Mouse (Mus musculus) heart, embryonic 10.5 days (tissue): ENCODE measurements at regions not wholly inside any gene's neighbourhood (a gene's known extent, or its start where the extent isn't known, plus 50 kb on each side); places are given as distances from the start of the nearest gene placed in this dataset.

Experiments
- DNase-seq: peaks from one replicate; pipeline ENCODE4 v3.0.0-alpha.2; 2017; ENCODE audit warnings: low spot score
- H3K27ac ChIP-seq: fragments of 300-500 bp; sonication (generic); 2 replicates; pipeline ENCODE4 v1.5.1; 2016; ENCODE audit warnings: mild to moderate bottlenecking
- H3K27me3 ChIP-seq: fragments of 300-500 bp; sonication (generic); 2 replicates; pipeline ENCODE4 v1.6.1; 2016; ENCODE audit warnings: mild to moderate bottlenecking; ENCODE audit not compliant: poor library complexity, insufficient read depth, severe bottlenecking
- H3K36me3 ChIP-seq: fragments of 300-500 bp; sonication (generic); 2 replicates; pipeline ENCODE4 v1.6.1; 2016; ENCODE audit warnings: mild to moderate bottlenecking, moderate library complexity
- H3K4me1 ChIP-seq: fragments of 300-500 bp; sonication (generic); 2 replicates; pipeline ENCODE4 v1.6.1; 2016; ENCODE audit warnings: mild to moderate bottlenecking
- H3K4me3 ChIP-seq: fragments of 300-500 bp; sonication (generic); 2 replicates; pipeline ENCODE4 v1.5.1; 2016; ENCODE audit warnings: mild to moderate bottlenecking, moderate library complexity
- H3K9me3 ChIP-seq: fragments of 300-500 bp; sonication (generic); 2 replicates; pipeline ENCODE4 v1.6.1; 2016; ENCODE audit warnings: mild to moderate bottlenecking, moderate library complexity
- WGBS: fragments of 180-500 bp; shearing (Covaris S2); methylation state at CpG from one replicate; pipeline ENCODE4 v1.1.7; 2016; 5-methylcytosine and 5-hydroxymethylcytosine counted together

DNA sequence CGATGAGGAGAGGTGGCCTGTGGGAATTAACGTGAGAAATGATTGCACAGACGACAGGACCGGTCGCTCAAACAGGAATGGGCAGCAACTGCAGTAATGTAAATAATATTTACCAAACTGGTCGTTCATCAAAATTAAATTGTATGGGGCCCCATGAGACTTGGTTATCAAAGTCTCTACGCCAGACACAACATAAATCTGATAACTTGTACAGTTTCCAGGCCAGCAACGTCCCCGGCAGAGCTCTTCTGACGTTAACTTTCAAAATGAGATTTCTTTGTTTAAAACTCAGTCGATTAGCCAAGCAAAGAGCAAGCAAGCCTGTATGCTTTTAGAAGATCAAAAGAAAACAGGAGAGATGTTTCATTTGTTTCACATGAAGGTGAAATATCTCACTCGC lies 176.2 kb upstream of the Adamts9 start:
- Histone ChIP-seq H3K27ac (no peak overlapping the region), H3K4me3 (no peak overlapping the region), H3K36me3 (no peaks in the 10 kb centered on the region), H3K9me3 (no peaks in the 10 kb centered on the region), H3K27me3 (no peaks in the 10 kb centered on the region), H3K4me1 (no peaks in the 10 kb centered on the region)
- no peak for DNase-seq
- WGBS = 73% methylated on average over 12 of the region's 12 CpGs

DNA sequence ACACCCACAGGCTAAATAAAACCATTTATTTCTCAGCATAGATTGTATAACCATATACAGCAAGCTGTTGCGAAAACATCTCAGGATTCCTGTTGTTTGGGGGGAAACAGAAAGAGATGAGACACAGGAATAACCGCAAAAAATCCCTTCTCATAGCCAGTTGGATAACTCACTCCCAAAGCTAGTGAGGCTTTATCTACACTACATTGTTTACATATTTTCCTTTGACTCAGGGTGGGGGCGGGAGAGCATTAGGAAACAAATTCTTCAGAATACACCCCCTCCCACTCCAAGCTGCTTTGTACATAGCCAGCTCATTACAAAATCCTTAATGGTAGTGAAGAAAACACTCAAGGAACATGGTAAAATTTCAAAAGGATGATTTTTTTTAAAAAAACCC lies 170.1 kb upstream of the Adamts9 start:
- whole genome bisulfite sequencing = 70% methylated on average over 3 of the region's 3 CpGs
- Histone ChIP-seq H3K27me3 (no peaks in the 10 kb centered on the region), H3K9me3 (no peaks in the 10 kb centered on the region), H3K4me3 (no peak overlapping the region), H3K4me1 (no peaks in the 10 kb centered on the region; the same call in 1 of the 2 replicates), H3K36me3 (no peaks in the 10 kb centered on the region), H3K27ac (no peak overlapping the region)
- DNase-seq = no peak

DNA sequence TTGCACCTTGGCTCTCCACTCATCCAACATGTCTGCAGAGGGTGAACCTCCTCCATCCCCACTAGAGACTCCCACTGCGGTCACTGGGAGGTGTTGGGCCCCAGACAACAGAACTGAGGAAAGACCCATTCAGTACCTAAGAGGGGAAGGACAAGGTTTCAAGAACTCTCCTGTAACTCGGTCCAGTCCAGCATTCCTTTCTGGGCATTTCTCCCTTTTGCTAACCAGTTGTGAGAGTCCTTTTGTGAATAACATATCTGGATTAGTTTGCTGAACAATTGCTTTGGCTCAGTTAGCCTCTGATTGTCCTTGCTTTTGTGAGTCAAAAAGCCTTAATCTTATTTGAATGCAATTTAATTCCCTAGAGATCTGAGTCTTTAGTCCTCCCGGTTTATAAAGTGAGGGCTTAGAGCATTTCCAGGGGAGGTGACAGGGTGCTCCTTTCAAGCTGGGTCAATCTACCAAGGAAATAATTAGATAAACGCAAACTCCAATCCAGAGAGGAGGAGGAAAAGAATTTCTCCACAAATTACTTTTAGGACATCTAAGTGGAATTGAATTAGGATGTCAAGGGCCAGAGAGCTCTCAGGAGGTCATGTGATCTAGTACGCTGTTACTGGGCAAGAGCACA lies 151.6 kb upstream of the Adamts9 start:
- H3K4me1 ChIP-seq = no peaks in the 10 kb centered on the region
- no peaks in the 10 kb centered on the region for H3K9me3 ChIP-seq
- H3K36me3 ChIP-seq = no peaks in the 10 kb centered on the region
- H3K27ac ChIP-seq = no peak overlapping the region
- 69% methylated on average over 5 of the region's 5 CpGs for WGBS
- DNase-seq = no peak
- no peak overlapping the region for H3K4me3 ChIP-seq
- no peaks in the 10 kb centered on the region for H3K27me3 ChIP-seq

GRCm38 (mm10) chr6:93093770-93094169 lies 150.5 kb upstream of the Adamts9 start:
- Histone ChIP-seq H3K9me3 (no peaks in the 10 kb centered on the region), H3K27me3 (no peaks in the 10 kb centered on the region), H3K4me3 (no peak overlapping the region), H3K36me3 (no peaks in the 10 kb centered on the region), H3K4me1 (no peaks in the 10 kb centered on the region), H3K27ac (no peak overlapping the region)
- WGBS = 79% methylated on average over 2 of the region's 2 CpGs
- DNase-seq = no peak

- no peaks in the 10 kb centered on the region for H3K36me3 ChIP-seq
- WGBS = 76% methylated on average over 2 of the region's 2 CpGs
- H3K4me3 ChIP-seq = no peak overlapping the region
- H3K27me3 ChIP-seq = no peaks in the 10 kb centered on the region
- no peak for DNase-seq
- no peaks in the 10 kb centered on the region for H3K4me1 ChIP-seq
- no peaks in the 10 kb centered on the region for H3K9me3 ChIP-seq
- no peak overlapping the region for H3K27ac ChIP-seq
Observed at GRCm38 (mm10) chr6:93087329-93087728, 144.0 kb upstream of the Adamts9 start.

DNA sequence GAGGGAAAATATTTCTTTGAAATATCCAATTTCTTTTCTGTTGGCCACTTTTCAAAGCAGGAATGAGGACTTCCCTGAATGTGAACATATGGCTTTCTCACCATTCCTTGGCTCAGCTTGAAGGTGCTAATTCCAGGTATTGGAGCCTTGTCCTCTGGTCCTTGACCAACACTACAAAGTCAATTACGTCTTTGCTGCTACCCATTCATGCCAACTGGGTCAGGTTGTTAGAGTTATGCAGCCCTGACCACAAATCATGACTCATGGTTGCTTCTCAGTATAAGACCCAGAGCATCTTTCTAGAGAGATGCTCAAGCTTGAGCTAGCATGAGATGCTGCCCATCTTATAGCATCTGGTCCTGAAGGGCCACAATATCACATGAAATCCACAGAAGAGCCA lies 141.0 kb upstream of the Adamts9 start:
- Histone ChIP-seq H3K36me3 (no peaks in the 10 kb centered on the region), H3K4me3 (no peak overlapping the region), H3K9me3 (no peaks in the 10 kb centered on the region), H3K27me3 (no peaks in the 10 kb centered on the region), H3K4me1 (no peaks in the 10 kb centered on the region), H3K27ac (no peak overlapping the region)
- no peak for DNase-seq
- WGBS = 75% methylated on average over 1 of the region's 1 CpGs

DNA sequence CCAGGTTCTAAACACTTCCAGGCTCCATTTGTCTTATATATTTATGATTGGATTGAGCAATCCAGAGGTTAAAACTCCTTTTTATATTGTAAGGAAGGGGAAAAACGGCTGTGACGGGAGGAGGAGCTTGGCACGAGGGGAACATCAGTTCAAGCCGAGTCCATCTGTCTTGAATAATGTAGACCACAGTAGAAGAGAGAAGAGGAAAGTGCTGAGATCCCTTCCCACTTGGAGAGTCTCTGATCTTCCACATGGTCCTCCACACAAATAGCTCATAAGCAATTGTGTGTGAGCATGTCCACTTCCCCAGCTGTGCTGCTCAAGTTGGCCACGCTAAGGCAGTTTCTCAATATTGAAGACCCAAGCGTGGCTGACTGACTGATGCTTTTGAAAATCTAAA lies 140.4 kb upstream of the Adamts9 start:
- DNase-seq = no peak
- H3K36me3 ChIP-seq = no peaks in the 10 kb centered on the region
- H3K9me3 ChIP-seq = no peaks in the 10 kb centered on the region
- no peak overlapping the region for H3K4me3 ChIP-seq
- 91% methylated on average over 6 of the region's 6 CpGs for WGBS
- no peak overlapping the region for H3K27ac ChIP-seq
- no peaks in the 10 kb centered on the region for H3K27me3 ChIP-seq
- H3K4me1 ChIP-seq = no peaks in the 10 kb centered on the region

- Histone ChIP-seq H3K36me3 (no peaks in the 10 kb centered on the region), H3K4me1 (no peaks in the 10 kb centered on the region), H3K9me3 (no peaks in the 10 kb centered on the region), H3K27ac (no peak overlapping the region), H3K27me3 (no peaks in the 10 kb centered on the region), H3K4me3 (no peak overlapping the region)
- 71% methylated on average over 4 of the region's 4 CpGs for WGBS
- DNase-seq = no peak
Observed at GRCm38 (mm10) chr6:93082205-93082604, 138.9 kb upstream of the Adamts9 start.

DNA sequence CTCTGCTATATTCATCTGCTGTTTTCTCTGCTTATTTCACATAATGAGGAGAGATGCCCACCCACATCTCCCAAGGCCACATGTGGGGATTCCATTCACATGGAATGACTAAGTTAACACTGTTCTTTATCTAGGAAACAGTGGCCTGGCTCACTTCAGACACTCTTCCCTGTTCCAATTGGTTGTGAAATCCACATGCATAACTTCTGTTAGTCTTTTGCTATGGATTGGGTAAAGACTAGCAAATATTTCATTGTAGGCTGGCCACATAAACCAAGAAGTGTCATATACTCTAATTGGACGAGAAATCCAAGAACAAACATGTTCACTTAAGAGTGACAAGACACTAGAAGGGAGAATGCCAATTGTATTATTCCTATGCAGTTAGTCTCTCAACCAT lies 133.4 kb upstream of the Adamts9 start:
- Histone ChIP-seq H3K9me3 (no peaks in the 10 kb centered on the region), H3K4me3 (no peak overlapping the region), H3K27me3 (no peaks in the 10 kb centered on the region), H3K27ac (no peak overlapping the region), H3K4me1 (no peaks in the 10 kb centered on the region; the same call in 1 of the 2 replicates), H3K36me3 (no peaks in the 10 kb centered on the region)
- WGBS = 83% methylated on average over 1 of the region's 1 CpGs
- DNase-seq = no peak

GRCm38 (mm10) chr6:93075867-93076266 lies 132.6 kb upstream of the Adamts9 start:
- Histone ChIP-seq H3K4me1 (no peaks in the 10 kb centered on the region; the same call in 1 of the 2 replicates), H3K9me3 (no peaks in the 10 kb centered on the region), H3K4me3 (no peak overlapping the region), H3K36me3 (no peaks in the 10 kb centered on the region), H3K27ac (no peak overlapping the region), H3K27me3 (no peaks in the 10 kb centered on the region)
- DNase-seq = no peak
- WGBS = 55% methylated on average over 5 of the region's 5 CpGs

DNA sequence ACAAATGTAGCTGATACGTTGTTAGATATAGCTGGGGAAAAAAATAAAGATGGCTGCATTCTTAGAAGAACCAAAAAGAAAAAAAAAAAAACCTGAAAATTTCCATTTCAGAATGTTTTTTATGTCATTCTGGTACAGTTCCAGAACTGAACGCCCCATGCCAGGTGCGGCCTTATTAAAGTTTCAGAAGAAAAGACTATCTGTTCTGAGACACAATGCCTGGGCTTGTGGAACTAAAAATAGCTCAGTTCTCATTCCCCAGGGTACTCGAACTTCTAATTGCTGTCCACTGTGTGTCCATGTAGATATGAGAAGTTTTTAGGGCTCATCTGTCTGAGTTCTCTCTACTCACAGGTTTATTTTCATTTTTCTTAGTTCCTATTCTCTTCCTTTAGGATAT lies 131.7 kb upstream of the Adamts9 start:
- WGBS = 59% methylated on average over 4 of the region's 4 CpGs
- no peak overlapping the region for H3K4me3 ChIP-seq
- H3K27ac ChIP-seq = no peak overlapping the region
- H3K9me3 ChIP-seq = no peaks in the 10 kb centered on the region
- no peaks in the 10 kb centered on the region for H3K36me3 ChIP-seq
- no peaks in the 10 kb centered on the region for H3K27me3 ChIP-seq
- DNase-seq = no peak
- H3K4me1 ChIP-seq = no peaks in the 10 kb centered on the region; the same call in 1 of the 2 replicates

DNA sequence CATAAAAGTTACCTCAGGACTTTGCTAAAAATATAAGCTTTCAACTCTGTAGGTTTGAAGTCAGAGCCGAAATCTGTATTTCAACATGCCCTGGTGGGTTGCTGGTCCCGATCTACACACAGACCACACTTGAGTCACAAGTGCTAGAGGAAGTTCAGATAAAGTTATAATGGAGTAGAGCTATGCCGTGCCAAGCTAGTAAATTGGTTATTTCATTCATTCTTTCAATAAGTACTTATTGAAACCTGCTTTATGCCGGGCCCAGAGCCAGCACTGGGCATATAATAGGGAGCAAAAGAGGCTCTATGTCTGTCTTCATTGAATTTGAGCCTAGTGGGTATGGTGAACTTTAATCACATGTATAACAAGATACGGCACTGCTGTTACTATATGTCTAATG lies 127.6 kb upstream of the Adamts9 start:
- Histone ChIP-seq H3K27me3 (no peaks in the 10 kb centered on the region), H3K27ac (no peak overlapping the region), H3K4me1 (peaks cover 9% of the 10 kb centered on the region), H3K4me3 (no peak overlapping the region), H3K9me3 (no peaks in the 10 kb centered on the region), H3K36me3 (no peaks in the 10 kb centered on the region)
- 84% methylated on average over 5 of the region's 5 CpGs for WGBS
- no peak for DNase-seq

DNA sequence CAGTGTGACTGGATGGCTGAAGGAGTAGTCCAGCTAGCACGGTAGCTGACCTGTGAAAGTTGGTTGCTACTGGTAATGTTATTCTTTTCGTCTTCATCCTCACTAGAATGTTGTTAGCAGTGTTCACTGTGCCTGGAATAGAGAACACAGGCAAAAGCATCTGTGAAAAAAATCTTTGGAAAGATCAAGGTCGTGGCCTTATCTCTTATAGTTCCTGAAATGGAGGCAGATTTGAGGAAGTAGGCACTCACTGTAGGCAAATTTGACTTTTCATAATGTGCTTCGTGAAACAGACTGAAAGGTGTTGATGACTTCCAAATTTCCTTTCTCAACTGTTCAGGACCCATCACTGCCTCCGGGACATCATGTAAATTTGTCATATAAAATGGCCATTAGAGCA lies 124.5 kb upstream of the Adamts9 start:
- Histone ChIP-seq H3K36me3 (no peaks in the 10 kb centered on the region), H3K27me3 (no peaks in the 10 kb centered on the region), H3K4me1 (peaks cover 11% of the 10 kb centered on the region; the same call in 1 of the 2 replicates), H3K9me3 (no peaks in the 10 kb centered on the region), H3K4me3 (no peak overlapping the region), H3K27ac (no peak overlapping the region)
- 82% methylated on average over 5 of the region's 5 CpGs for whole genome bisulfite sequencing
- no peak for DNase-seq
